Mouse (Mus musculus): ENCODE data around the gene Eef1akmt1.

DNA sequence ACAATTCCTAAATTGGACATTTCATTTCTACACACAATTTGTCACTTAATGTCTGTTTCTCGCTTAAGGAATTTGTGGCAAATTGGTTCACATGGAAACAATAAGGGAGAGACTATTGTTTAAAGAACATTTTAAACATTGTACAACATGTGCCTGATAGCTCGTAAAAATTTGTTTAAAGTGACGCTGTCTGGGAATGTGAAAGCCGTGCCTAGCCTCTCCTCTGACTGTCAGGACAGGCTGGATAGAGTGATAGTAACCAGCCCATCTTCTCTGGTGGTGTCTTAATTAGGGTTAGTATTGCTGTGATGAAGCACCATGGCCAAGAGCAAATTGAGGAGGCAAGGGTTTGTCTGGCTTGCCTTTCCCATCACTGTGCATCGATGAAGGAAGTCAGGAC is 24.4 kb downstream of the Eef1akmt1 start:
- TF ChIP-seq CTCF (IDR thresholded peaks at IDR 0.05; ENCODE audit: low read depth, low read length): no peak
- no peak for TF ChIP-seq GATA1 (IDR thresholded peaks at IDR 0.05; ENCODE audit: borderline replicate concordance, low read length)
- TF ChIP-seq POLR2AphosphoS5 (IDR thresholded peaks at IDR 0.05; ENCODE audit: insufficient replicate concordance, low read depth, low read length): no peak
- TF ChIP-seq TAL1 (conservative IDR thresholded peaks at IDR 0.05; ENCODE audit: low read depth, low read length): no peak

Measured in G1E (cell line).